Mouse (Mus musculus) heart, postnatal 4 days (tissue): ENCODE results near the gene Hmgn2. TPM values are rescaled to one million over a fixed set of nuclear protein-coding genes. Genes with fewer than 3 reads are reported as not detected.
A peak's percentile ranks its signal among the peaks of the same experiment; 100 is the strongest.
"Not testable (repeated sequence)": the region's sequence is repeated elsewhere in the genome, so short reads cannot be mapped to it uniquely, and the experiment has no call there.

Source experiments
- DNase-seq: peaks from one replicate; pipeline ENCODE4 v3.0.0; 2021
- total RNA-seq, 2 experiments: library from RNA; stranded (reverse); gene quantifications; 2 replicates each; pipeline ENCODE4 v1.2.3; 2021

Hmgn2 gene
- total RNA-seq = 100 to 1,000 TPM; 484 to 489 TPM

- peak; percentile 54 for DNase-seq
These were observed at the start of gene Hmgn2 for GRCm38 (mm10) chr4:133968150-133968921. Gene Hmgn2, minus strand, starts transcription at chr4:133968650.

- DNase-seq = no peak
These were observed 48.9 kb upstream of the Hmgn2 start for GRCm38 (mm10) chr4:134017201-134017865.

GRCm38 (mm10) chr4:134016767-134017166 is 48.3 kb upstream of the Hmgn2 start:
- DNase-seq = no peak

- no peak for DNase-seq
These were observed 47.8 kb upstream of the Hmgn2 start for GRCm38 (mm10) chr4:134016208-134016607.

- DNase-seq = peak; percentile 42
These were observed 44.5 kb upstream of the Hmgn2 start for GRCm38 (mm10) chr4:134012858-134013528.

- DNase-seq = no peak
These were observed 43.3 kb upstream of the Hmgn2 start for GRCm38 (mm10) chr4:134011450-134012414.

- no peak for DNase-seq
These were observed 41.3 kb upstream of the Hmgn2 start for GRCm38 (mm10) chr4:134009709-134010108.

- DNase-seq = no peak
These were observed 38.4 kb upstream of the Hmgn2 start for GRCm38 (mm10) chr4:134006845-134007244.

GRCm38 (mm10) chr4:134005581-134006358 is 37.3 kb upstream of the Hmgn2 start:
- no peak for DNase-seq

- no peak for DNase-seq
These were observed 34.5 kb upstream of the Hmgn2 start for GRCm38 (mm10) chr4:134002903-134003302.

- DNase-seq = no peak
These were observed 33.8 kb upstream of the Hmgn2 start for GRCm38 (mm10) chr4:134002246-134002645.

- no peak for DNase-seq
These were observed 33.3 kb upstream of the Hmgn2 start for GRCm38 (mm10) chr4:134001710-134002109.

- peak; percentile 96 for DNase-seq
These were observed 32.3 kb upstream of the Hmgn2 start, which contains the start of gene Dhdds for GRCm38 (mm10) chr4:134000466-134001438. Gene Dhdds, minus strand, starts transcription at chr4:134000918.

- DNase-seq = no peak
These were observed 26.2 kb upstream of the Hmgn2 start for GRCm38 (mm10) chr4:133994697-133995096.

- DNase-seq = no peak
These were observed 22.7 kb upstream of the Hmgn2 start for GRCm38 (mm10) chr4:133991087-133991660.

- DNase-seq = no peak
These were observed 21.6 kb upstream of the Hmgn2 start for GRCm38 (mm10) chr4:133990035-133990434.

- DNase-seq = not testable (repeated sequence)
These were observed 19.8 kb upstream of the Hmgn2 start for GRCm38 (mm10) chr4:133988289-133988688.

- no peak for DNase-seq
These were observed 14.5 kb upstream of the Hmgn2 start for GRCm38 (mm10) chr4:133982936-133983335.

- peak; percentile 64 for DNase-seq
These were observed 12.0 kb upstream of the Hmgn2 start for GRCm38 (mm10) chr4:133980496-133980895.
